Mouse (Mus musculus): ENCODE results near the gene Spink2. TPM values are rescaled to one million over a fixed set of nuclear protein-coding genes. Genes with fewer than 3 reads are reported as not detected.
A peak's percentile ranks its signal among the peaks of the same experiment; 100 is the strongest.

Spink2 gene
- polyA plus RNA-seq, 1 experiment from 2014 or later, result 2.3 TPM

DNA sequence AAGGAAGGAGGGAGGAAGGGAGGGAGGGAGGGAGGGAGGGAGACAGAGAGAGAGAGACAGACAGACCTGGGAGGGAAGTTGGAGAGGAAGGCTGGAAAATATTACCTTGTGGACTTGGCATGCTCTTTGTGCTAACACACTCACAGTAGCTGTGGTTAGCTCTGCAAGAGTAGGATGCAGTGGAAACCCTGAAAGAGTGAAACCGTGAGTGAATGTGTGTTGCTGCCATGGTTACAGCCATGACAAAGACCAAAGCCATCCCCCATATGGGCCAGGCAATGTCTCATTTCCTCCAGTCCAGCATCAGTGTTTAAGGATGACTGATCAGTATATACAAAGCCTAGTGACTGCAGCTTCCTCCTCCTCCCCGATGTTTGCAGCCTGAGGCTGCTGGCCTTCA is 6.5 kb upstream of the Spink2 start:
- no peaks in the 10 kb centered on the region for H3K27me3 ChIP-seq (ENCODE audit: control insufficient read depth, insufficient read depth, low read length)
- no peak overlapping the region for H3K9ac ChIP-seq (ENCODE audit: low read length)
- no peak for DNase-seq (ENCODE audit: low spot score)
- TF ChIP-seq EP300 (optimal IDR thresholded peaks at IDR 0.05) (no peak), CTCF (IDR thresholded peaks at IDR 0.05; ENCODE audit: low read depth) (no peak)
- no peaks in the 10 kb centered on the region for H3K9me3 ChIP-seq (ENCODE audit: control insufficient read depth, low read length)
- H3K4me1 ChIP-seq (replicated peaks; ENCODE audit: control insufficient read depth, insufficient read depth), result no peaks in the 10 kb centered on the region
- no peak overlapping the region for H3K4me2 ChIP-seq (replicated peaks; ENCODE audit: low read depth)
- ATAC-seq (ENCODE audit: low FRiP score, low TSS enrichment), result peak; percentile 70
- no peaks in the 10 kb centered on the region for H3K36me3 ChIP-seq (ENCODE audit: control insufficient read depth, insufficient read depth, low read length)
- H3K27ac ChIP-seq (replicated peaks), result no peak overlapping the region
- WGBS, result 18% methylated on average over 2 of the region's 2 CpGs
- peak overlapping the region; percentile 18; the same call in 1 of the 2 replicates for H3K4me3 ChIP-seq (ENCODE audit: low read depth, low read length)

DNA sequence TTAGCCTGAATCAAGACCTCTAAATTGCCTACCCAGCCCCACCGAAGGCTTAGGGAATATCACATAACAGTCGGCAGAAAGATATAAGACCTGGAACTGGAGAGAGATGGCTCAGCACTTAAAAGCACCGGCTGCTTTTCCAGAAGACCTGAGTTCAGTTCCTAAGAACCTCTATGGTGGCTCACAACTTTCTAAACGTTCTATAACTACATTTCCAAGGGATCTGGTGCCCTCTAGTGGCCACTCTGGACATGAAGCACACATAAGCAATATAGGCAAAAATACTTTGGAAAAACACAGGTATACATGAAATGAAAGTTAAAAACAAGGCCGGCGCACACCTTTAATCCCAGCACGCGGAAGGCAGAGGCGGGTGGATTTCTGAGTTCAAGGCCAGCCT is 5.9 kb upstream of the Spink2 start:
- DNase-seq (ENCODE audit: low spot score) (peak; percentile 80), ATAC-seq (ENCODE audit: low FRiP score, low TSS enrichment) (peak; percentile 61)
- Histone ChIP-seq H3K4me3 (ENCODE audit: low read depth, low read length) (peak overlapping the region; percentile 18; the same call in 1 of the 2 replicates), H3K9ac (ENCODE audit: low read length) (no peak overlapping the region), H3K27ac (replicated peaks) (no peak overlapping the region), H3K36me3 (ENCODE audit: control insufficient read depth, insufficient read depth, low read length) (no peaks in the 10 kb centered on the region), H3K27me3 (ENCODE audit: control insufficient read depth, insufficient read depth, low read length) (no peaks in the 10 kb centered on the region), H3K9me3 (ENCODE audit: control insufficient read depth, low read length) (no peaks in the 10 kb centered on the region), H3K4me1 (replicated peaks; ENCODE audit: control insufficient read depth, insufficient read depth) (no peaks in the 10 kb centered on the region), H3K4me2 (replicated peaks; ENCODE audit: low read depth) (0 out of 2 replicates have a peak overlapping the region, but pooled peaks have one; percentile 17)
- 8% methylated on average over 9 of the region's 9 CpGs for WGBS
- no peak for TF ChIP-seq EP300 (optimal IDR thresholded peaks at IDR 0.05)
- peak; percentile 91 for TF ChIP-seq CTCF (IDR thresholded peaks at IDR 0.05; ENCODE audit: low read depth)

DNA sequence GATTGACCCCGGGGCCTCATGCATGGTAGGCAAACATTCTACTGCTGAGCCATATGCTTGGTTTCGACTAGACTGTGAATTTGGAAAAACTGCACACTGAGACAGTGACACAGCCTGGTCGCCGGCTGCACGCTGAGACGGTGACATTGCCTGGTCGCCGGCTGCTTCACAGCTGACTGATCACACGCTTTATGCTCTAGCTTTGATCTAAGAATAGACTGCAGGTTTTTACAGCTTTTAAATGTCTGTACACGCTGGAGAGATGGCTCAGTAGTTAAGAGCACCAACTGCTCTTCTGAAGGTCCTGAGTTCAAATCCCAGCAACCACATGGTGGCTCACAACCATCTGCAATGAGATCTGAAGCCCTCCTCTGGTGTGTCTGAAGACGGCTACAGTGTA is 5.1 kb downstream of the Spink2 start:
- H3K9me3 ChIP-seq (ENCODE audit: control insufficient read depth, low read length), result no peaks in the 10 kb centered on the region
- no peak overlapping the region for H3K9ac ChIP-seq (ENCODE audit: low read length)
- H3K4me3 ChIP-seq (ENCODE audit: low read depth, low read length), result no peak overlapping the region
- H3K4me2 ChIP-seq (replicated peaks; ENCODE audit: low read depth), result no peak overlapping the region
- H3K27me3 ChIP-seq (ENCODE audit: control insufficient read depth, insufficient read depth, low read length), result no peaks in the 10 kb centered on the region
- no peaks in the 10 kb centered on the region for H3K36me3 ChIP-seq (ENCODE audit: control insufficient read depth, insufficient read depth, low read length)
- no peak for TF ChIP-seq EP300 (optimal IDR thresholded peaks at IDR 0.05)
- no peak for TF ChIP-seq CTCF (IDR thresholded peaks at IDR 0.05; ENCODE audit: low read depth)
- H3K4me1 ChIP-seq (replicated peaks; ENCODE audit: control insufficient read depth, insufficient read depth), result no peaks in the 10 kb centered on the region
- ATAC-seq (ENCODE audit: low FRiP score, low TSS enrichment) (no peak), DNase-seq (ENCODE audit: low spot score) (no peak)
- no peak overlapping the region for H3K27ac ChIP-seq (replicated peaks)
- WGBS, result 76% methylated on average over 11 of the region's 11 CpGs

DNA sequence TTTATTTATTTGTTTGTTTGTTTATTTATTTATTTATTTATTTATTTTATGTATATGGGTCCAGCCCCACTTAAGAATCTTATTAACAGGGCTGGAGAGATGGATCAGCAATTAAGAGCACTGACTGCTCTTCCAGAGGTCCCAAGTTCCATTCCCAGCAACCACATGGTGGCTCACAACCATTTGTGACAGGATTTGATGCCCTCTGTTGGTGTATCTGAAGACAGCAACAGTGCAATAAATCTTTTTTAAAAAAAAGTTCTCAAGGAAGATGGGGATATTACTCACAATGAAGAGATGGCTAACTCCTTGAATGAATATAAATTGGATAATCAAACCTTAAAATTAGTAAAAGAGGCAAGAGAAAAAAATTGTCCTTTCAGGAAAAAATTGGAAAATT is 9.0 kb downstream of the Spink2 start:
- Histone ChIP-seq H3K36me3 (ENCODE audit: control insufficient read depth, insufficient read depth, low read length) (no peaks in the 10 kb centered on the region), H3K4me3 (ENCODE audit: low read depth, low read length) (no peak overlapping the region), H3K4me1 (replicated peaks; ENCODE audit: control insufficient read depth, insufficient read depth) (no peaks in the 10 kb centered on the region), H3K27ac (replicated peaks) (no peak overlapping the region), H3K4me2 (replicated peaks; ENCODE audit: low read depth) (no peak overlapping the region), H3K9me3 (ENCODE audit: control insufficient read depth, low read length) (no peaks in the 10 kb centered on the region), H3K27me3 (ENCODE audit: control insufficient read depth, insufficient read depth, low read length) (no peaks in the 10 kb centered on the region), H3K9ac (ENCODE audit: low read length) (no peak overlapping the region)
- no peak for TF ChIP-seq CTCF (IDR thresholded peaks at IDR 0.05; ENCODE audit: low read depth)
- TF ChIP-seq EP300 (optimal IDR thresholded peaks at IDR 0.05), result no peak
- DNase-seq (ENCODE audit: low spot score), result no peak
- no peak for ATAC-seq (ENCODE audit: low FRiP score, low TSS enrichment)

DNA sequence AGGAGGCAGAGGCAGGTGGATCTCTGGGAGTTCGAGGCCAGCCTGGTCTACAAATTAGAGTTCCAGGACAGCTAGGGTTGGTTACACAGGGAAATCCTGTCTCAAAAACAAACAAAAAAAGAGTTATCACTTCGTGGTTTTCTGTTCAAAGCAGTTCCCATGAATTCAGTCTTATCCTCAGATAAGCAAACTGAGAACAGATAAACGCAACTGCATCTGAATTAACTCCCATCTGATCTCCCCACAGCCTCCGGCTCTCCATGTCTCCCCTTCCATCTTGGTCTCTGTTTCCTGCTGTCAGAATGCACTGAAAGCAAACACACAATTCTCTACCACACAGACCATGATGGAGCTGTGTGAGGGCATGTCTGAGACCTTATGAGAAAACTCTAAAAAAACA is 10.6 kb downstream of the Spink2 start:
- no peak for DNase-seq (ENCODE audit: low spot score)
- WGBS, result 47% methylated on average over 4 of the region's 4 CpGs
- no peak for ATAC-seq (ENCODE audit: low FRiP score, low TSS enrichment)

DNA sequence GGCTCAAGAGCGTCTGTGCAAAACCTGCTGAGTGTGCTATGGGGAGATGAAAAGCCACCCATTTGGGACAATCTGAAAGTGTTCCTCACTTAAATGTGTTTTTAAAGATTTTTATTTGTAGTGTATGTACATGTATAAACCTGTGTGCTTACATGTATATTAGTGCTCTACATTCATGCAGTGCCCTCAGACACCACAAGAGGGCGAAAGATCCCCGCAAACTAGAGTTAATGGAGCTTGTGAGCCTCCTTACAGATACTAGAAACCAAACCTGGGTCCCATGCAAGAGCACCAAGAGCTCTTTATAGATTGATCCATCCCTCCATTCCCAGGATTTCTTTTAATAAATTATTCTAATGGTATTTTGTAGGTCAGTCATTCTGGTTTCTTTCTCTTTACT is 17.3 kb downstream of the Spink2 start:
- ATAC-seq (ENCODE audit: low FRiP score, low TSS enrichment) (no peak), DNase-seq (ENCODE audit: low spot score) (peak; percentile 34)
- H3K4me1 ChIP-seq (replicated peaks; ENCODE audit: control insufficient read depth, insufficient read depth), result no peaks in the 10 kb centered on the region
- H3K36me3 ChIP-seq (ENCODE audit: control insufficient read depth, insufficient read depth, low read length), result no peaks in the 10 kb centered on the region
- 42% methylated on average over 3 of the region's 3 CpGs for WGBS
- no peak overlapping the region for H3K27ac ChIP-seq (replicated peaks)
- TF ChIP-seq CTCF (IDR thresholded peaks at IDR 0.05; ENCODE audit: low read depth), result peak; percentile 71
- TF ChIP-seq EP300 (optimal IDR thresholded peaks at IDR 0.05), result no peak
- H3K9ac ChIP-seq (ENCODE audit: low read length), result no peak overlapping the region
- H3K9me3 ChIP-seq (ENCODE audit: control insufficient read depth, low read length), result no peaks in the 10 kb centered on the region
- H3K4me2 ChIP-seq (replicated peaks; ENCODE audit: low read depth), result no peak overlapping the region
- H3K27me3 ChIP-seq (ENCODE audit: control insufficient read depth, insufficient read depth, low read length), result no peaks in the 10 kb centered on the region
- no peak overlapping the region for H3K4me3 ChIP-seq (ENCODE audit: low read depth, low read length)

More for the DNA sequence above, 10.6 kb downstream of the Spink2 start:
- H3K9ac ChIP-seq (ENCODE audit: low read length), result no peak overlapping the region
- H3K27ac ChIP-seq (replicated peaks), result no peak overlapping the region
- TF ChIP-seq CTCF (IDR thresholded peaks at IDR 0.05; ENCODE audit: low read depth) (no peak), EP300 (optimal IDR thresholded peaks at IDR 0.05) (no peak)
- no peak overlapping the region for H3K4me2 ChIP-seq (replicated peaks; ENCODE audit: low read depth)
- no peaks in the 10 kb centered on the region for H3K36me3 ChIP-seq (ENCODE audit: control insufficient read depth, insufficient read depth, low read length)
- no peaks in the 10 kb centered on the region for H3K4me1 ChIP-seq (replicated peaks; ENCODE audit: control insufficient read depth, insufficient read depth)
- H3K4me3 ChIP-seq (ENCODE audit: low read depth, low read length), result no peak overlapping the region
- H3K27me3 ChIP-seq (ENCODE audit: control insufficient read depth, insufficient read depth, low read length), result no peaks in the 10 kb centered on the region
- H3K9me3 ChIP-seq (ENCODE audit: control insufficient read depth, low read length), result no peaks in the 10 kb centered on the region
